Mouse (Mus musculus) CD4-positive, CD25-positive, alpha-beta regulatory T cell, adult 4 months (primary cell): ENCODE results near the gene Slc8a1. TPM values are rescaled to one million over a fixed set of nuclear protein-coding genes. Genes with fewer than 3 reads are reported as not detected.

Experiments
- ATAC-seq: one replicate; pipeline ENCODE4 v1.8.0; 2017
- polyA plus RNA-seq, 2 experiments: library from polyadenylated mRNA; unstranded; fragments of 100-300 nt; shearing (Covaris generic); gene quantifications; one replicate each; pipeline ENCODE4 v1.2.1; 2017

Gene Slc8a1
- polyA plus RNA-seq, 2 experiments from 2014 or later, result 0.04 TPM; not detected in 1

GRCm38 (mm10) chr17:81502732-81503131 lies 235.4 kb downstream of the Slc8a1 start:
- ATAC-seq, result no peak

- no peak for ATAC-seq
Measured at GRCm38 (mm10) chr17:81500686-81501407, 237.3 kb downstream of the Slc8a1 start.

GRCm38 (mm10) chr17:81497919-81498318 lies 240.3 kb downstream of the Slc8a1 start:
- no peak for ATAC-seq

- no peak for ATAC-seq
Measured at GRCm38 (mm10) chr17:81496616-81497015, 241.6 kb downstream of the Slc8a1 start.

DNA sequence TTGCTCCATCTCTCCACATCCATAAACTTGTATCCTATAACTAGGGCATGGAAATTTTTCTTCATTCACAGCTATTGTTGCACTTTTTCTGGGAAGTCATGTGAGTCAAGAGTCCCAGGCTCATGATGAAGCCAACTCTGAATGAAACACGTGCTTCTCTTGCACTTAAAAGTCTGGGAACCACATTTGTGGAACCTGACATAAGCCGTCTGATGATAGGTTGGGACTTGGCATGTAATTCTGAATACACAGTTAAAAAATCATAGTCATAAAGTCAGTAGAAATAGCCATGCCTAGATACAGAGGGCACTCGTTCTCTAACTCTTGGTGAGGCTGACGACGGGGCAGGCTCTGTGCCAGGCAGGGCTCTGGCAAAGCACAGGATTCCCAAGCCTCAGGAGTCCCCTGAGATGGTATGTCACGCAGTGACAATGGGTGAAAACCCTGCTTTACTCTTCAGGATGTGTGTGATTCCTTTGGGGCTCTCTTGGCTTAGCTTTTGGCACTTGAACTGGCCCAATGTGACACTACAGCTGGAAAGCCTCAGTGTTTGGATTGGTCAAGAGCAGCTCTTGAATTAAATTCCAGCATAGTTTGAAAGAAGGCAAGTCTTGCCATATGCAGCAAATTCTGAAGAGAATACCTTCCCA lies 245.8 kb downstream of the Slc8a1 start:
- no peak for ATAC-seq

DNA sequence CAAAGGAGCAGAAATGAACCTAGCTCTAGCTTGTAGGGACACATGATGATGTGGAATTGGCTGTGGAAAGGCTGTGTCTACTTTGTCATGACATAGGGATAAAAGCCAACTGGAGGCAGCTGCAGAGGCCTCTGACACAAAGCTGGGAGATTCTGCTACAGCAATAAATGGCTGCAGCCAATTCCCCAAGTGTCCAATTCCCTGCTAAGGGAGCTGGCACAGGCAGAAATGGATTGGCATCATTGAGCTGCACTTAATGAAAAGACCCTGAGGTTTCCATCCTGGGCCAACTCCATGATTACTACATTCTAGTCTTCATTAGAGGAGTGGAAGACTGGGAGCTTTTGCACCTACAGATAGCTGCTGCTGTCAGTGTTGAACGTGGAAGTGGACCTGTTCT lies 251.8 kb downstream of the Slc8a1 start:
- ATAC-seq, result no peak

DNA sequence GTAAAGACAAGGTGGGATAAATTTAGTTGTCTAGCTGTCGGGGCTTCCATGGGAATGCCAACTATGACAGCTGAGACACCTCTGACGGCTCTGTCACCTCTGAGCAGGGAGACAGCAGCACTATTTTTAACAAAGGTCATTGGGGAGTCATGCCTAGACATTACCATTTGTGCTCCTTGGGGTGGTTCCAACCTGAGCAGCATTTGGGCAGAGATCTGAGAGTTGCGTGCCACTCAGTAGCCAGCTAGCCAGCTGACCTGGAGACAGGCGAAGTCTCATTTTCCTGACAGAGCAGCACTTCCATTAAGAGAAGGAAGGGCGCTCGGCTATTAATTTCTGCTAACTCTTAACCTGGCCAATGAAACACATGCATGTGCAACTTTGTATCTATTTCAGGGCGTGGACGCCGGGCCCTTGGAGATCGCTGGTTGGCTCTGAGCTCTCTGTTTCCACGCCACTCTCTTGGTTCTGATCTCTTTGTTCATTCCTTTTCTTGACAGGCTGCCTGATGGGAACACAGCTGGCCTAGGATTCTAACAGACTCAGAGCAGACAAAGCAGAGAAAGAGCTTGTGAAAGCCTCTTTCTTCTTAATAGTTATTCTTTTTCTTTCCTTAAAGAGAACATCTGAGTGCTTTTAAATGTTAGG lies 256.2 kb downstream of the Slc8a1 start:
- ATAC-seq, result no peak

- ATAC-seq, result no peak
Measured at GRCm38 (mm10) chr17:81480351-81481161, 257.6 kb downstream of the Slc8a1 start.

DNA sequence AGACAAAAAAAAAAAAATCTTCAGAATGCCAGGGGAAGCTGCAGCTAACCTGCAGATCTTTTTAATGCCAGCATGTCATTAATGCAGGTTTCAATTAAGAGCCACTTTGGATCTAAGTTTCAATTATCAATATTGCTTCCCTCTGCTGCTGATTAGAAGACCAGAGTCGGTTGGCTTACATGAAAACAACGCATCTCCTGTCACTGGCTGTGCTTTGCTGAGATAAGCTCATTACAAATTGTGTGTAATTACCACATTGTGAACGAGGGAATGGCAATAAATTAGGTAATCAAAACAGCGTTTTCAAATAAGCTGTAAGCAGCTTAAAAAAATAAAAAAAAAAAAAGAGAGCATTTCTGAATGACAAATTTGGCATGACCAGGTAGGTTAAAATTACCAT lies 258.4 kb downstream of the Slc8a1 start:
- ATAC-seq, result no peak

- no peak for ATAC-seq
Measured at GRCm38 (mm10) chr17:81477420-81477819, 260.8 kb downstream of the Slc8a1 start.

DNA sequence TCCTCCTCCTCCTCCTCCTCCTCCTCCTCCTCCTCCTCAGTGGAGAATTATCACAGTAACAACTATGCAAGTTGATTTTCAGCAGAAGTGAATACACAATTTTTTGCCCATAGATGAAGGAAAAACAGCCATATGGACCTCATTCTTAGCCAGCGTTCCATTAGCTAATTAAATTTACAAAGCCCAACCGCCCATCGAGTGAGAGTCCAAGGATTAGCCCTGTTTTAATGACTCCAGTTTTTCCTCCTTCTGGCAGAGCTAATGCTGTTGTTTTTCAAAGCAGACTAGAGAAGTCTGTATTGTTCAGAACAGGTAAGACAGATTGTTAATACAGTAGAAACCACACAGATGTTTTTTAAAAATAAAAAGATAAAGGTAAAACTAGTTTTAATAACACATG lies 264.8 kb downstream of the Slc8a1 start:
- ATAC-seq, result no peak

DNA sequence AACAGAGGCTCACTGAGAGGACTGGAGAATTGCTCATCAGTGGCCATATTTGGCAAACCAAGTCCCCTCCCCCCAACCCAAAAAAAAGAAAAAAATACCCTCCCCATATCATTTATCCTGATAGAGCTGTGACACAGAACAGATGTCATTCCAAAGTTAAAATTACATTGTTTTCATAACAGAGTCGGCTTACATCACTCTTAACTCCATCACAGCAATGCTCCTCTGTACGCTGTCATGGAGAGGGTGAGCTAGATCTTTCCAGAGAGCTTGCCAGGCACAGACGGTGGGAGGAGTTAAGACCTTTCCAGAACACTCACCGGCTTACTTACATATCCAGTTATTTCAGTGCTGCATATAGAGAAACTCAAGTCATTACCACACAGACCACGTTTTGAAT lies 269.2 kb downstream of the Slc8a1 start:
- ATAC-seq, result no peak

DNA sequence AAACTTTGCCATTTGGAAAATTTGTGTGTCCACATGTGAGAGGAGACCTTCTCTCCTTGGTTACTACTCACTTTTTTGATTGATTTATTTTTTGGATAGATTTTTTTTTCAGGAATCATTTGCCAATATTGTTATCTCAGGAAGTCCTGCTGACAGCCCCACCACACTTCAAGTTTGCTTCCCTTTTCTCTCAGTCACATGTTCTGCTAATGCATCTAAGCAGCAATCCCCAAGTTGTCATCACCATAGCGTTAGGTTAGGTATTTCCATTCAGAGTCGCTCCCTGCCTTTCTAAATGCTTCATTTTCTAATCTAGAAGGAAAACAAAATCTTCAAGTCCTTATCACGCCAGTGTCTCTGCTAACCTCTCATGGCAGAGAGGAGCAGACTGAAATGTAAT lies 278.8 kb downstream of the Slc8a1 start:
- no peak for ATAC-seq

DNA sequence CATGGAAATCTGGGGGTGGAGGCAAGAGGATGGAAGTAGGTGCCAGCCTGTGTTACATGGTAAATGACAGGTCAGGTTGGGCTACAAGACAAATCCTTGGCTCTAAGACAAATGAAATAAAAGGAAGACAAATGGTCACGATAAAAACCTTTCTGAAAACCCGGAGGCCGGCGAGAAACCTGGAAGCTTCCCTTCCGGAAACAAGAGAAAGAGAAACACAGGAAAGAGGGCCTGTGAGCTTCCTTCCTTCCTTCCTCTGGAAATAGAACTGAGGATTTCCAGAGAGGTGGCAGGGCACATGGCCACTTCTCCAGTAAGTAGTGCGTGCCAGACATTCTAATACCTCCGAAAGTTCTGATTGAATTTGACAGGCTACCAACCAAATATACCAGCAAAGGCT lies 282.2 kb downstream of the Slc8a1 start:
- ATAC-seq, result no peak

GRCm38 (mm10) chr17:81455269-81455668 lies 282.9 kb downstream of the Slc8a1 start:
- no peak for ATAC-seq

DNA sequence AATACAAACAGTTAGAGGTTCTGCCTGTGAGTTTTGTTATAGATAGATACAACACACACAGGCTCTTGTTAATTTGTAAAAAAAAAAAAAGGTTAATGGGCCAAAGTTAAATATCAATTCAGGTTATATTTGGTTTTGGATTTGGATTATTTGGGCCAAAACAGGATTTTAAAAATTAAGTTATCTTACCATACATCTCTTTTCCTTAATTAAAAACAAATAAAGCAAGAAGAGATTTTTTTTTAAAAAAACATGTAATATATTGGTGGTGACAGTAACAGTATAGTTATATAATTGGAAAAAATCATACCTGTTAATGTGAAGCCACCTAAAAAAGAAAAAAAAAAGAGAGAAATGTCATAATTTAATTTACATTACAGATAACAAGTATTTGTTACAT lies 296.7 kb downstream of the Slc8a1 start, which contains the start of gene Gm11096:
TSS of gene Gm11096 (plus strand) at position 301 of the 400 bp plus-strand sequence.
- no peak for ATAC-seq

DNA sequence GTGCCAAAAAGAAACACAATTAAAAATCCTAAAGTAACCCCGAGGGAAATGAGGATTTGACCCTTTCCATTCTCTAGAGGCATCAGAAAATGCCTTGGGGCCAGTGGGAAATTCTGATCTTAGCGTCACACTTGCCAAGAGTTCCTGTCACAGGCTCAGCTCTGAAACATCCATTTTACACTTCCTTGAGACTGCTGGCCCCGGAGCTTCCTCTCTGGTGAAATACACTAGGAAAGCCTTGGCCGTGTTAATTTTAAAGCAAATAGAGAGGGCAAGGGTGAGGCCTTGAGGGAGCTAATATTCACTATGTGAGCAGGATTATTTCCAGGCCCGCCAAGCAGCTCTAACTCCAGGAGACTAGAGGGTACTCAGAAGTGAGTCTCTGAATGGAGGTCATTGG lies 305.0 kb downstream of the Slc8a1 start:
- ATAC-seq, result no peak

- no peak for ATAC-seq
Measured at GRCm38 (mm10) chr17:81432733-81433132, 305.4 kb downstream of the Slc8a1 start.

DNA sequence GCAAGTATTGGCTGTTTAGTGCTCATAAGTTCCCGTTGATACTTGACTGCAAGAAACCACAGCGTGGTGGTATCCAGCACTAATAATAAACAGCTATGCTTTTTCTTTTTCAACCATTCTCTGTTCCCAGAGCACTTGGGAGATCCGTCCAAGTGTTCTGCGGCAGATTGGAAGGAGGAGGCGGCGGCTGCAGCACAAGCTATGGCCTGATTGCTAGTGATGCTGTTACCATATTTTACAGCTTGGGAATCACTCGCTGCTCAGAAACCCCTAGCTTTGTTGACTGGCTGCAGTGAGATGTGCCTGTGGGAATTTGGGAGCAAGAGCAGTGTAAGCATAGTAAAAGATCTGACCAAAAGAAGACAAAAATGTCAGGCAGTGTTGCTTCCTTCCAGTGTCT lies 310.9 kb downstream of the Slc8a1 start:
- no peak for ATAC-seq

DNA sequence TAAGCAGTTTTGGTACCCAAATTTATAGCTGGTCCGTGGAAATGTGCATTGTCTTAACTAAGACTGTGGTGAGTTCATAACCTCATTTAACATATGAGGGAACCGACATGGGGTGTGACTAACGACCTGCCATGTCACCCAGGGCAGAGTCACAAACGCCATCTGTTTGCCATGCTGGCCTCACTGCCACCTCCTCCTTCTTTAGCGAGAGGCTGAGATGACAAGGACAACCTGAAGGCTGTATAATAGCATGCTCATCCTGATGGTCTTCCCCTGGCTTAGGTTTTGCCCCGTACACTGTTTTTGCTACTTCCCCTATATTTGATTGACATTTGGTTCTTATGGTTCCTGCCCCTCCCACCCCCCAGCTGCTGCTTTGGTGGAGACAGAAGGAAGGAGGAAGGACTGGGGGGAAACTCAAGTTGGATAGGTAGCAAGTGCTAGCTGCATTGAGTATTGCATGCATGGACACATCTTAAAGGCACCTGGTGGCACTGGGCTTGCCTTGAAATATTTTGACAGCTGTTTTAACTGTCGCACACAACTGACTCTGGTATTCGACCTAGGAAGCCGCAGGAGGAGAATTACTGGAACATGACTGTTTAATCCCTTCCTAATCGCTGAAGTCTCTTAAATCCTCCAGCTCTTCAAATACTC lies 313.8 kb downstream of the Slc8a1 start:
- no peak for ATAC-seq

- no peak for ATAC-seq
Measured at GRCm38 (mm10) chr17:81419802-81420459, 318.2 kb downstream of the Slc8a1 start.
